Comparison of ENCODE assay signal across 22 mouse cellular contexts in the genomic region with DNA sequence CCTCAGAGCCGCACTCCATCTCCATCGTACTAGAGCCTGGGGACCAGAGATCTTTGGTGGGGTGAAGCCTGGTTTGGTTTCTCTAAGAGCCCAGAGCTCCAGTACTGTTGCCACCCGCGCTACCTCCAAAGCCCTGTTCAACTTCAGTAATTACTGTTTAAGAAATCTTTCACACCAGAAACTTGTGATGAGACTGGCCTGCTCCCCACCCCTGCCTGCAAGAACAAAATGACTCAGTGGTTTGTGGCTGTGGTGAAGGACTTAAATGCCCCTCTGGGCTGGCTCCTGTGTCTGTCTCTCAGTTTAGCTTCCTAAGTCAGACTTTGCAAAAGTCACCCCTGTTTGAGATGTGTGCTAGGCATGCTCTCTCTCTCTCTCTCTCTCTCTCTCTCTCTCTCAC. TPM values are rescaled to one million over a fixed set of nuclear protein-coding genes. Genes with fewer than 3 reads are reported as not detected.
DNase-seq lines count a peak whose midpoint lies in the region; ATAC-seq lines count a peak whose summit lies in the region.
"Had no signal": no experiment of that assay in that cellular context is flagged by ENCODE, and none has a peak within 500 bp of the region (broad histone marks: within the 10 kb centered on the region; RNA-seq: fewer than 3 reads in every experiment).

No protein-coding gene starts in this region.

- no peak overlapping the region for H3K4me2 ChIP-seq in hindbrain, embryonic 12.5 days (replicated peaks)
- no peak overlapping the region for H3K4me2 ChIP-seq in limb, embryonic 11.5 days (ENCODE audit: low read depth, severe bottlenecking)
- H3K4me2 ChIP-seq in midbrain, embryonic 16.5 days (ENCODE audit: low read length) = peak overlapping the region; percentile 49
- H3K4me2 ChIP-seq: embryonic facial prominence, embryonic 12.5 days; heart, embryonic 11.5 days; limb, embryonic 15.5 days had no signal

- peak; percentile 21 for DNase-seq in embryo, embryonic 10.5 days (ENCODE audit: low spot score)
- DNase-seq in embryo, embryonic 9.5 days (ENCODE audit: extremely low spot score) = no peak
- peak; percentile 31 for DNase-seq in limb, embryonic 11.5 days (ENCODE audit: low spot score)
- DNase-seq in lung, postnatal 10 days = no peak
- DNase-seq in thymus, postnatal 36 days = no peak
- no peak for DNase-seq in urinary bladder, adult 18-20 months (ENCODE audit: low spot score in 2 of 2)
- DNase-seq: adrenal gland, adult 2 months; cerebellum, adult 8-10 months; kidney, adult 9 months; kidney, postnatal 25 days; lung, postnatal 14 days; thymus, postnatal 25 days had no signal

- 0 out of 2 replicates have a peak overlapping the region, but pooled peaks have one; percentile 11 for H3K4me3 ChIP-seq in hindbrain, embryonic 12.5 days
- no peak overlapping the region for H3K4me3 ChIP-seq in limb, embryonic 11.5 days (ENCODE audit: low read depth, low read length)
- peak overlapping the region; percentile 41 for H3K4me3 ChIP-seq in midbrain, embryonic 16.5 days (ENCODE audit: low read depth, low read length)
- H3K4me3 ChIP-seq: embryonic facial prominence, embryonic 12.5 days; erythroblast, embryonic 14.5 days; limb, embryonic 15.5 days; megakaryocyte, embryonic 14.5 days; myocyte had no signal

- H3K27ac ChIP-seq in hindbrain, embryonic 12.5 days = no peak overlapping the region
- H3K27ac ChIP-seq in limb, embryonic 11.5 days (replicated peaks; ENCODE audit: low read depth, low read length) = no peak overlapping the region
- H3K27ac ChIP-seq in midbrain, embryonic 16.5 days (ENCODE audit: low read length) = peak overlapping the region; percentile 82
- H3K27ac ChIP-seq: embryonic facial prominence, embryonic 12.5 days; limb, embryonic 15.5 days had no signal

- no peaks in the 10 kb centered on the region for H3K9me3 ChIP-seq in hindbrain, embryonic 12.5 days (replicated peaks)
- H3K9me3 ChIP-seq in limb, embryonic 11.5 days (ENCODE audit: control insufficient read depth, low read length) = no peaks in the 10 kb centered on the region
- no peaks in the 10 kb centered on the region for H3K9me3 ChIP-seq in midbrain, embryonic 16.5 days (replicated peaks; ENCODE audit: control insufficient read depth, low read length, poor library complexity, severe bottlenecking)
- H3K9me3 ChIP-seq: embryonic facial prominence, embryonic 12.5 days; limb, embryonic 15.5 days; megakaryocyte, embryonic 14.5 days had no signal

- no peaks in the 10 kb centered on the region for H3K36me3 ChIP-seq in hindbrain, embryonic 12.5 days
- no peaks in the 10 kb centered on the region for H3K36me3 ChIP-seq in limb, embryonic 11.5 days (ENCODE audit: control insufficient read depth, insufficient read depth, low read length)
- no peaks in the 10 kb centered on the region for H3K36me3 ChIP-seq in midbrain, embryonic 16.5 days (ENCODE audit: control insufficient read depth, insufficient read depth, low read length)
- H3K36me3 ChIP-seq: embryonic facial prominence, embryonic 12.5 days; limb, embryonic 15.5 days had no signal

- peaks cover 99% of the 10 kb centered on the region for H3K27me3 ChIP-seq in hindbrain, embryonic 12.5 days
- peaks cover 97% of the 10 kb centered on the region for H3K27me3 ChIP-seq in limb, embryonic 11.5 days (ENCODE audit: control insufficient read depth, insufficient read depth, low read length)
- peaks cover 57% of the 10 kb centered on the region for H3K27me3 ChIP-seq in midbrain, embryonic 16.5 days (ENCODE audit: control insufficient read depth, insufficient read depth, low read depth, low read length)

- H3K9ac ChIP-seq in hindbrain, embryonic 12.5 days = no peak overlapping the region
- H3K9ac ChIP-seq in limb, embryonic 11.5 days (ENCODE audit: low read length) = no peak overlapping the region
- H3K9ac ChIP-seq in midbrain, embryonic 16.5 days (ENCODE audit: low read depth, low read length) = peak overlapping the region; percentile 35; the same call in 1 of the 2 replicates
- H3K9ac ChIP-seq: embryonic facial prominence, embryonic 12.5 days; limb, embryonic 15.5 days had no signal

- under 1% methylated on average over 4 of the region's 4 CpGs for WGBS in hindbrain, embryonic 12.5 days
- WGBS in limb, embryonic 11.5 days = 0% methylated on average over 4 of the region's 4 CpGs
- WGBS in midbrain, embryonic 16.5 days = 3% methylated on average over 4 of the region's 4 CpGs

- ATAC-seq in hindbrain, embryonic 12.5 days (ENCODE audit: low FRiP score) = no peak
- ATAC-seq in limb, embryonic 11.5 days (ENCODE audit: insufficient number of reproducible peaks, low FRiP score, low TSS enrichment, low read depth) = no peak
- ATAC-seq in midbrain, embryonic 16.5 days = no peak

- H3K4me1 ChIP-seq in hindbrain, embryonic 12.5 days = peaks cover 48% of the 10 kb centered on the region
- H3K4me1 ChIP-seq in limb, embryonic 11.5 days (ENCODE audit: control insufficient read depth, insufficient read depth, low read length) = peaks cover 11% of the 10 kb centered on the region
- H3K4me1 ChIP-seq in midbrain, embryonic 16.5 days (ENCODE audit: control insufficient read depth, insufficient read depth, low read length) = peaks cover 22% of the 10 kb centered on the region

RNA-seq across cellular contexts. Expression of a gene that starts 3.5 kb away (rescaled TPM):
- 9.0 and 9.9 TPM in 2 replicates for polyA plus RNA-seq in hindbrain, embryonic 12.5 days (2016; fragmentation: Nextera tagmentation; extraction: Ambion mirVana)
- not detected in 2 replicates for polyA plus RNA-seq in limb, embryonic 11.5 days (2014; fragmentation: Nextera tagmentation; extraction: Ambion mirVana)
- polyA plus RNA-seq in midbrain, embryonic 16.5 days (2015; fragmentation: Nextera tagmentation; extraction: Ambion mirVana) = 28.9 and 35.2 TPM in 2 replicates
- polyA plus RNA-seq: erythroblast, embryonic 14.5 days; heart, embryonic 11.5 days; liver, embryonic 16.5 days; small intestine, adult 2 months had no signal

Comparison
In these comparisons a context has a peak if more than half of its experiments do, and no peak if none do; other contexts are left out.
1. DNase-seq: peak in embryo, embryonic 10.5 days (single experiment) and limb, embryonic 11.5 days (single experiment); none in embryo, embryonic 9.5 days (single experiment), lung, postnatal 10 days (single experiment), thymus, postnatal 36 days (0 of 2) and urinary bladder, adult 18-20 months (0 of 2).